Mouse (Mus musculus) kidney, postnatal 4 days (tissue): ENCODE measurements at regions not wholly inside any gene's neighbourhood (a gene's known extent, or its start where the extent isn't known, plus 50 kb on each side); places are given as distances from the start of the nearest gene placed in this dataset.
A peak's percentile ranks its signal among the peaks of the same experiment; 100 is the strongest.
"Not testable (repeated sequence)": the region's sequence is repeated elsewhere in the genome, so short reads cannot be mapped to it uniquely, and the experiment has no call there.

Experiments
- DNase-seq, 2 experiments: peaks; one replicate each; pipeline ENCODE4 v3.0.0; 2021; ENCODE audit warnings: mixed read lengths in 2 of 2

GRCm38 (mm10) chr17:10150403-10150689 lies 169.3 kb downstream of the Qk start:
- DNase-seq: not testable (repeated sequence)

GRCm38 (mm10) chr17:10149682-10150402 lies 169.8 kb downstream of the Qk start:
- DNase-seq: no peak

- DNase-seq: no peak
Observed at GRCm38 (mm10) chr17:10147106-10147505, 172.5 kb downstream of the Qk start.

GRCm38 (mm10) chr17:10146576-10146975 lies 173.1 kb downstream of the Qk start:
- no peak for DNase-seq

GRCm38 (mm10) chr17:10138847-10139246 lies 180.8 kb downstream of the Qk start:
- peak in 1 of 2 experiments; percentile 9 for DNase-seq

- DNase-seq: peak in 1 of 2 experiments; percentile 8
Observed at GRCm38 (mm10) chr17:10138374-10138773, 181.3 kb downstream of the Qk start.

- peak; percentile 76 to 79 for DNase-seq
Observed at GRCm38 (mm10) chr17:10135111-10135510, 184.5 kb downstream of the Qk start.

GRCm38 (mm10) chr17:10128591-10128990 lies 191.1 kb downstream of the Qk start:
- DNase-seq: no peak

GRCm38 (mm10) chr17:10122411-10122810 lies 197.2 kb downstream of the Qk start:
- no peak for DNase-seq

- no peak for DNase-seq
Observed at GRCm38 (mm10) chr17:10112118-10112517, 207.5 kb downstream of the Qk start.

GRCm38 (mm10) chr17:10110375-10110675 lies 209.3 kb downstream of the Qk start:
- no peak for DNase-seq

GRCm38 (mm10) chr17:10109511-10110374 lies 209.9 kb downstream of the Qk start:
- no peak for DNase-seq

GRCm38 (mm10) chr17:10105299-10105698 lies 214.4 kb downstream of the Qk start:
- peak; percentile 19 to 49 for DNase-seq

GRCm38 (mm10) chr17:10098199-10098598 lies 221.5 kb downstream of the Qk start:
- DNase-seq: no peak

- no peak for DNase-seq
Observed at GRCm38 (mm10) chr17:10097691-10098090, 222.0 kb downstream of the Qk start.

- peak in 1 of 2 experiments; percentile 47 for DNase-seq
Observed at GRCm38 (mm10) chr17:10095841-10096301, 223.8 kb downstream of the Qk start.

- DNase-seq: peak; percentile 30 to 55
Observed at GRCm38 (mm10) chr17:10094108-10094521, 225.5 kb downstream of the Qk start.

GRCm38 (mm10) chr17:10093437-10094107 lies 226.1 kb downstream of the Qk start:
- DNase-seq: peak; percentile 43 to 57

GRCm38 (mm10) chr17:10087192-10087886 lies 232.3 kb downstream of the Qk start:
- no peak for DNase-seq

GRCm38 (mm10) chr17:10086558-10086957 lies 233.1 kb downstream of the Qk start:
- no peak for DNase-seq

GRCm38 (mm10) chr17:10086132-10086531 lies 233.5 kb downstream of the Qk start:
- peak; percentile 66 to 69 for DNase-seq

GRCm38 (mm10) chr17:10081721-10082120 lies 237.9 kb downstream of the Qk start:
- no peak for DNase-seq
